Mouse (Mus musculus) embryonic facial prominence, embryonic 10.5 days (tissue): ENCODE results near the gene B4gat1. TPM values are rescaled to one million over a fixed set of nuclear protein-coding genes. Genes with fewer than 3 reads are reported as not detected.
A peak's percentile ranks its signal among the peaks of the same experiment; 100 is the strongest.

Experiments used
- DNase-seq: peaks from one replicate; pipeline ENCODE4 v3.0.0-alpha.2; 2017; ENCODE audit warnings: low spot score
- H3K27ac ChIP-seq: fragments of 300-500 bp; sonication (generic); replicated peaks from 2 replicates; pipeline ENCODE4 v1.5.1; 2016; ENCODE audit warnings: mild to moderate bottlenecking
- H3K27me3 ChIP-seq: fragments of 300-500 bp; sonication (generic); replicated peaks from 2 replicates; pipeline ENCODE4 v1.6.1; 2016; ENCODE audit warnings: low read depth, mild to moderate bottlenecking; ENCODE audit not compliant: poor library complexity, severe bottlenecking
- H3K36me3 ChIP-seq: fragments of 300-500 bp; sonication (generic); replicated peaks from 2 replicates; pipeline ENCODE4 v1.6.1; 2016; ENCODE audit warnings: mild to moderate bottlenecking, moderate library complexity
- H3K4me1 ChIP-seq: fragments of 300-500 bp; sonication (generic); 2 replicates; pipeline ENCODE4 v1.6.1; 2016
- H3K4me3 ChIP-seq: fragments of 300-500 bp; sonication (generic); 2 replicates; pipeline ENCODE4 v1.5.1; 2016; ENCODE audit warnings: mild to moderate bottlenecking, moderate library complexity
- H3K9me3 ChIP-seq: fragments of 300-500 bp; sonication (generic); 2 replicates; pipeline ENCODE4 v1.6.1; 2016; ENCODE audit warnings: mild to moderate bottlenecking
- WGBS: fragments of 180-500 bp; shearing (Covaris S2); methylation state at CpG from one replicate; pipeline ENCODE4 v1.1.7; 2016; 5-methylcytosine and 5-hydroxymethylcytosine counted together
- polyA plus RNA-seq: library from polyadenylated mRNA; unstranded; fragments of >200 nt; fragmentation: Nextera tagmentation; extraction: Ambion mirVana; gene quantifications from 2 replicates; pipeline ENCODE4 v1.2.1, GENCODE M21; 2016

B4gat1 gene
- polyA plus RNA-seq, 1 experiment from 2014 or later: 36.1 TPM

DNA sequence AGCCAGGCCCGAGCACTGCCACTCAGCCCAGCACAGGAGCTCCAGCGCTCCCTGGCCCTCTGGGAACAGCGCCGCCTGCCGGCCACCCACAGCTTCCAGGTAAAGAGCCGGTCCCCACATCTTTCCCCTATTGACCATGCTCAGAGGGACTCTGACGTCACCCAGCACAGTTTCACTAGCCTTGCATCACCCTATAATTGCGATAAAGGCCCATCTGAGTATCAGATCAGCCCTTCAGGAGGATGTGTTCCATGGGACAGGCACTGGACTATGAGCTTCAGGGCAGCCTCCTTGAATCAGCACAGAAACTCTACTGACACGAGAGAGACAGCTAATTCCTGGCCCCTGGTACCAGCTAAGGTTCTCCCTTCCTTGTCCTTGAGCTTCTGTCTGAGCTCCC, 15.3 kb downstream of the B4gat1 start:
- Histone ChIP-seq H3K36me3 (peaks cover 12% of the 10 kb centered on the region), H3K27ac (no peak overlapping the region), H3K27me3 (peaks cover 56% of the 10 kb centered on the region), H3K9me3 (no peaks in the 10 kb centered on the region), H3K4me3 (peak overlapping the region; percentile 17; the same call in 1 of the 2 replicates), H3K4me1 (peaks cover 63% of the 10 kb centered on the region)
- peak; percentile 84 for DNase-seq
- 17% methylated on average over 9 of the region's 9 CpGs for WGBS

DNA sequence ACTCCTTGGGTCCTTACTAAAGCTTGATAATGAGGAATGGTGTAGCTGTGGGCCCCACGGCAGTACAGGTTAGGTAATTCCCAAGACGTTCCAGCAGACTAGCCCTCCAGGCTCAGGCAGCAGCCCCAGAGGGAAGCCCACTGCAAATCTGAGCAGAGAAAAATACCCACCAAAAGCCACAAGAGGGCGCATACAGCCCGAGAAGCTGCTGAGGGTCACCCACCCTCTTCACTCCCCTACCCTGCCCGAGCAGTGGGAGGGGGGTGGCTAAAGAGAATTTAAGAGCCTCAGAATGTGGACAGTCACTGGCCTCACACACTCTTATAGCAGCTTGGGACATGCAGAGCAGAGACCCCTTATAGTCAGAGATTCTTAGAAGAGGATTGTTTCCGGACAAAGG, 17.6 kb downstream of the B4gat1 start:
- Histone ChIP-seq H3K36me3 (0 out of 2 replicates have a peak, but pooled peaks cover 4% of the 10 kb centered on the region), H3K27ac (peak overlapping the region; percentile 77), H3K9me3 (no peaks in the 10 kb centered on the region), H3K4me1 (peaks cover 65% of the 10 kb centered on the region), H3K4me3 (0 out of 2 replicates have a peak overlapping the region, but pooled peaks have one; percentile 19), H3K27me3 (peaks cover 41% of the 10 kb centered on the region)
- DNase-seq: peak; percentile 81
- 11% methylated on average over 6 of the region's 6 CpGs for WGBS

DNA sequence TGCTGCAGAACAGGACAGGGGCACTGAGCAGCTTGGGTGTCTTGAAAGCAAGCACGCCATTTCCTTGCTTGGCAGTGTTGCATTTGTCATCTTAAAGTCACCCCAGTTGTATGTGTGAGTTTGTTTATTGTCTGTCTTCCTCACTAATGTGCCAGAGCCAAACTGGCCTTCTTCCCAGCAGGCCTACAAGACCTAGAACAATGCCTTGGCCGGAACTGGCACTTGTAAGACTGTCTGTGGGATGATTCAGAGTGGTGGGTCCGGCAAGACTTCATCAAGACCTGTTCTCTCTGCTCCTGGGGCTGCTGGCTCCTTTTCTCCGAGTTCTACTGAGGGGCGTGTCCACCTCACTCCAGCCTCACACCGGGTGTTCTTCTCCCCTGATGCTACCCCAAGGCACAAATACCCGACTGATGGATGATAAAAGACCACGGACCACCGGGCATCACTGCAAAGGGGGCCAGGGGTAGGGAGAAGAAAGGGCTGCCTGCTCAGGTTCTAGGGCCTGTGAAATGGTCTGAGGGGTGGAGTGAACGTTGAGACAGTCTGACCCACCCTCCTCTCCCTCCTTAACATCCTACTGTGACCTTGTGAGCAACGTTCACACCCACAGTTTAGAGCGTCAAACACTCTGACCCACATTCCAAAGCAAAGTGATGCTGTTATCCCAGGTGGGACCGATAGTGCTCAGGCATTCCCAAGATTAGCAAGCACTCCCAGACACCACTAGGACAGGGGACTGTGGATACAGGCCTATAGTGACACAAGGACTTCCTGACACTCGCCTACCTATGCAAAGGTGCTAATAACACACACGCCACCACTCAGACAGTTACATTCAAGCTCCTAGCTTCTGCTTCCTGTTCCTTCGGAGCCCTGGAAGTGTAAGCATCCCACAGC, 19.5 kb downstream of the B4gat1 start:
- WGBS: 26% methylated on average over 16 of the region's 16 CpGs
- H3K27ac ChIP-seq: peak overlapping the region; percentile 82

DNA sequence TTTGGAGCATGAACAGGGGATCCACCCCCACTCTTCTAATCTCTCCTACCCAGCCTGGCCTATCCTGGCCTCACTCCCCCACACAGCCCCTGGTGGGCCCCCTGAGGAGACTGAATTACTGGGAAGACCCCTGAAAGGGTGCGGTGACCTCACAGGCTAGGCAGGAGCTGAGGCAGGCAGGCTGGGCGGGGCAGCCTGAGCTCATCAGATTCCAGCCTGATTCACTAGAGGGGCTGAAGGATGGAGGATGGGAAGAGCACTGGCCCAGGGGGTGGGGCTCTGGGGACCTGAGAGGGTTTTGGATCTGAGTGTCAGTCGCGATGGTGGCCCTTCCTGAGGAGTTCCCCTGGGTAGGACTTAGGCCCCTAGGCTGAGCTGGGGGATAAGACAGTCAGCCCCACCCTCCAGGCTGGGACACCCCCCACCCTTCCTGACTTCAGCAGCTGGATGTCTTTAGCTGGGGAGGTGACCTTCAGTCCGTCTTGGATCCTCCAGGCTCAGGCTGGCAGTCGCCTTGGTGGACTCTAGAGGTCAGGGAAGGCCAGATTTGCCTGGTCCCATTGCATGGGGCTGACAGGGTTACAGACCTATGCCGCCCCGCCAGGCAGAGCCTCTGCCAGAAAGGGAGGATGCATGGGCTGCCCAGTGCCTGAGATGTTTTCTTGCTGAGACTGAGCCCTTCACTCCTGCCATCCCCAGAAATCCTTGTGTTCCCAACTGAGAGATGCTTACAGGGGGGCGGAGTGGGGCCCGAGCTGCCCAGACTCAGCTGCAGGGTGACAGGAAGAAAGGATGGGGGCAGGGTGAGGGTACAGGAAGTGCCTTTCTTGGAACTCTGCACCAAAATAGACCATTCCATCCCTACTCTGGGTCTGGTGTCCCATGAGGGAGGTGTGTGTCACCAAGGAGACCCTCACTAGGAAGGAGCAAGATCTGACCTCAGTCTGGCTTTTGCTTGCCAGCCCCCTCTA, 20.5 kb downstream of the B4gat1 start:
- peak overlapping the region; percentile 29 for H3K4me3 ChIP-seq
- peak; percentile 68 for DNase-seq
- H3K36me3 ChIP-seq: no peaks in the 10 kb centered on the region
- peaks cover 13% of the 10 kb centered on the region for H3K27me3 ChIP-seq
- no peaks in the 10 kb centered on the region for H3K9me3 ChIP-seq
- H3K27ac ChIP-seq: peak overlapping the region; percentile 82
- peaks cover 68% of the 10 kb centered on the region for H3K4me1 ChIP-seq
- WGBS: 10% methylated on average over 10 of the region's 10 CpGs

More for the DNA sequence above, 19.5 kb downstream of the B4gat1 start:
- Histone ChIP-seq H3K27me3 (peaks cover 22% of the 10 kb centered on the region), H3K4me1 (peaks cover 68% of the 10 kb centered on the region), H3K36me3 (0 out of 2 replicates have a peak, but pooled peaks cover 4% of the 10 kb centered on the region), H3K4me3 (peak overlapping the region; percentile 29; the same call in 1 of the 2 replicates), H3K9me3 (no peaks in the 10 kb centered on the region)
- DNase-seq: peak; percentile 10

DNA sequence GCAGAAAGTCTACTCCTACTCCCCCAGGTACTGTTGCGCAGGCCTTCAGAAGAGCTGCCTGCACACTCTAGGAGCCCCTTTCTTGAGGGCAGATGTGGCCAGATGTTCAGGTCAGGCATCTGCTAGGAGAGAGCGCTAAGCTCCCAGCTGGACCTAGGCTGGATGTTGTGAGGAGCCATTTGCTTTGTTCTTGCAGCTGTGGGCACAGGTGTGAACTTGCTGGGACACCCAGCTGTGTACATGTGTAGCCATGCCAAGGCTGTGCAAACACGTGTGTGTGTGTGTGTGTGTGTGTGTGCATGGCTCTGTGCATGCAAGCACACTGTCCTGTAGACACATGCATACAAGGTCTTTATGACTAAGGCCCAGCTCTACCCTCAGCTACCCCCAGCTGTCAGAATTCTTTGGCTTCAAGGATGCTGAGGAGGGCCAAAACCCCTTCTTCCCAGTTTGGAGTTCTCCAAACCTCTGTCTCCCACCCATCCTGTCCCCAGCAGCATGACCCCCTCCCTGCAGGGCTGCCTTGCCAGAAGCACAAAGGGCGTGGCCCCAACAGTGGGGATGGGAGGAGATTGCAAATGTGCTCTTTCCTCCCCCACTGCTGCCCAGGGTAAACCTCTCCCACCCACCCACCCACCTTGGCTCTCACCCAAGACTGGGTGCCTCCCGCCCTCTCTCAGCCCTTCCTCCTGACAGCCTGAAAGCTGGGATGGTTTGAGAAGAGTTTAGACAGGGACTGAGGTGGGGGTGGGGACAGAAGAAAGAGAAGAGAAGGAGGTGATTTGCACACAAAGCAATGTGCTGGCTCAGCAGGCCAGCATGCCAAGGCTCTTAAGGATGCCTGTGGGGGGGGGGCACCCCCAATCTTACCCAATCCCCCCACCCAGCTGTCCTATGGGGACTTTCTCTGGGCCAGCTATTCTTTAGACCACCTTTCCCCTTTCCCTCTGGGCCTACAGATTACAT, 22.0 kb downstream of the B4gat1 start:
- Histone ChIP-seq H3K27me3 (no peaks in the 10 kb centered on the region), H3K9me3 (no peaks in the 10 kb centered on the region), H3K36me3 (no peaks in the 10 kb centered on the region), H3K4me3 (0 out of 2 replicates have a peak overlapping the region, but pooled peaks have one; percentile 13), H3K27ac (peak overlapping the region; percentile 82), H3K4me1 (peaks cover 81% of the 10 kb centered on the region)
- peak; percentile 39 for DNase-seq
- WGBS: 38% methylated on average over 5 of the region's 5 CpGs

DNA sequence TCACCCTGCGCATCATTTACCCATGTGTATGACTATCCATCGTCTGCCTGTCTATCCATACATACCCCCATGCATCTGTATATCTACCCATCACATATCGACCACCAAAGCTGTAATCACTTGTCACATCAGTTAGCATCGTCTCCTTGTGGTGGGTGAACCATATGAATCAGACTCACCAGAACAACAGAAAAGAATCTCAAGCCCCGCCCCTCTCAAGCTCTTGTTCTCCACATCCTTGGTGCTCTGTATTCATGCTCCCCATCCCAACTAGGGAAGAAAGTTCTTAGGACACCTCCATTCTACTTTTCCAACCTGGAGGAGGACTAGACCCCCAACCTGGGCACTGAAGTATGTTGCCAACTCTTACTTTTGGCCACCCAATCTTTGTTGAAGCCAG, 23.4 kb downstream of the B4gat1 start:
- Histone ChIP-seq H3K4me1 (peaks cover 74% of the 10 kb centered on the region), H3K9me3 (no peaks in the 10 kb centered on the region), H3K36me3 (no peaks in the 10 kb centered on the region), H3K27ac (peak overlapping the region; percentile 76), H3K4me3 (no peak overlapping the region), H3K27me3 (peaks cover 6% of the 10 kb centered on the region)
- peak; percentile 6 for DNase-seq
- WGBS: 86% methylated on average over 5 of the region's 5 CpGs

DNA sequence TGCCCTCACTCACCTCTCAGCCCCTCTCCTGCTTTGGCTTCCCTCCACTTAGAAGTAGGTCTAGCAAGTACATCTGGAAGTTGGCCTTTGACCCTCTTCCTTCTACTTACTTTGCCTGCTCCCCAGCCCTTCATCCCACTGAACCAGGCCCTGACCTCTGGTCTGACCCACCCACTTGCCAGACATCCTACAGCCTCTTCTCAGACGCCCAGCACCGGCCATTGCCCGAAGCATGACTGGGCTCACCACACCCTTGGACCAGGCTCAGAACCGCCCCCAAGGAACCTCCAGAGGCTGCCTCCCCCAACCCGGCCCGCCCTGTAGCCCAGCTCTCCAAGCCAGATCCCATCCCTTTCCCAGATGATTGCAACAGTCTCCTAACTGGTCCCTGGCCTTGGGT, 23.8 kb downstream of the B4gat1 start:
- WGBS: 35% methylated on average over 6 of the region's 6 CpGs
- Histone ChIP-seq H3K9me3 (no peaks in the 10 kb centered on the region), H3K27me3 (peaks cover 10% of the 10 kb centered on the region), H3K4me3 (no peak overlapping the region; the same call in 1 of the 2 replicates), H3K36me3 (no peaks in the 10 kb centered on the region), H3K27ac (peak overlapping the region; percentile 76), H3K4me1 (peaks cover 76% of the 10 kb centered on the region)
- no peak for DNase-seq

DNA sequence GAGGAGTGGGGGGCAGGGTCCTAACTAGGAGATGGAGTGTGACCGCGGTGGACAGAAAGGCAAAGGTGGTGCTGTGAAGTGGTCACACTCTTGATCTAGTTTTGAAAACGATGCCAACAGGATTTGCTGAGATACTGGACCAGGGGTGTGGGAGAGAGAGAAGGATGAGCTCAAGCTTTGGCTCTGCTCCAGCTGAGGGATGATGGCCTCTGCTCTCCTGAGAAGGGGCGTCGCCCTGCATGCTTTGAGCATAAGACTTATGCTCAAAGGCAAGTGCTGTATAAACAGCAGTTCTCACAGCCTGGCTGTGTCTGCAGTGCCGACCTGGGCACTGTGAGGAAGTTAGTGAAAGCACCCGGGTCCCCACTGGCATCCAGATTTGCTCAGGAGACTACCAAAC, 26.5 kb downstream of the B4gat1 start:
- H3K27ac ChIP-seq: peak overlapping the region; percentile 14
- 70% methylated on average over 7 of the region's 7 CpGs for WGBS
- no peak for DNase-seq
- no peak overlapping the region for H3K4me3 ChIP-seq
- H3K4me1 ChIP-seq: peaks cover 76% of the 10 kb centered on the region
- peaks cover 37% of the 10 kb centered on the region for H3K27me3 ChIP-seq
- no peaks in the 10 kb centered on the region for H3K9me3 ChIP-seq
- H3K36me3 ChIP-seq: no peaks in the 10 kb centered on the region

DNA sequence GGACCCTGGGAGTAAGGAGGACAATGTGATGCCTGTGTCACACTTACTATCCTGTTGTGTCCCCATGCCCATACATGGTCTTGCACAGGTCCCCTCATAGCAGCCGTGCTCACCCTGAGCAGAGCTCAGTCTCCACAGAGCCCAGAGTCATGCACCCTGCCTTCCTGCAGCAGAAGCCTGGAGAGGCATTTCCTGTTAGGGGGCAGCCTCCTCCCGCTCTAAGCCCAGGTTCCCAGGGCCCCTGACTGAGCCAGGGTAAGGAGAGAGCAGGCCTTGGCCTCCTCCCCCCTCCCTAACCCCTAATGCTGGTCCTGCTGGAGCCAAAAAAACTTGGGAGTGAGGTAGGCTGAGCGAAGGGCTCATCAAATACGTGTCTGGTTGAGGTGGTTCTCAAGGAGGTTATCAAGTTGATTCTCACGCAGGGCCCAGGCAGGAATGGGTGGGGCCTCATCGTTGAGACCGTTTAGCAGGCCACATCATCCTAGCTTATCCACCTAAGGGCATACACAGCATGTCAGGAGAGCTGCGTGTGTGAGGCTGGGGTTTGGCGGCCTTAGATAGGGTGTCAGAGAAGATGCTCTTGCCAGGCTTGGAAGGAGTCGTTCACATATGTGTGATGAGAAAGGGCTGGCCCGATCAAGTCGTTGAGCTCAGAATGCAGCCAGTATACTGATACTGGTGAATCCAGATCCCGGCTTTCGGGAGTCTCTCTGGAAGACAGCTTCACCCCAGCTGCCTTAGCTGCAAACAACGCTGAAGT, 28.6 kb downstream of the B4gat1 start:
- Histone ChIP-seq H3K36me3 (no peaks in the 10 kb centered on the region), H3K4me3 (peak overlapping the region; percentile 69), H3K27ac (peak overlapping the region; percentile 93), H3K9me3 (no peaks in the 10 kb centered on the region), H3K4me1 (peaks cover 78% of the 10 kb centered on the region), H3K27me3 (peaks cover 51% of the 10 kb centered on the region)
- DNase-seq: peak; percentile 60
- WGBS: 6% methylated on average over 15 of the region's 15 CpGs

DNA sequence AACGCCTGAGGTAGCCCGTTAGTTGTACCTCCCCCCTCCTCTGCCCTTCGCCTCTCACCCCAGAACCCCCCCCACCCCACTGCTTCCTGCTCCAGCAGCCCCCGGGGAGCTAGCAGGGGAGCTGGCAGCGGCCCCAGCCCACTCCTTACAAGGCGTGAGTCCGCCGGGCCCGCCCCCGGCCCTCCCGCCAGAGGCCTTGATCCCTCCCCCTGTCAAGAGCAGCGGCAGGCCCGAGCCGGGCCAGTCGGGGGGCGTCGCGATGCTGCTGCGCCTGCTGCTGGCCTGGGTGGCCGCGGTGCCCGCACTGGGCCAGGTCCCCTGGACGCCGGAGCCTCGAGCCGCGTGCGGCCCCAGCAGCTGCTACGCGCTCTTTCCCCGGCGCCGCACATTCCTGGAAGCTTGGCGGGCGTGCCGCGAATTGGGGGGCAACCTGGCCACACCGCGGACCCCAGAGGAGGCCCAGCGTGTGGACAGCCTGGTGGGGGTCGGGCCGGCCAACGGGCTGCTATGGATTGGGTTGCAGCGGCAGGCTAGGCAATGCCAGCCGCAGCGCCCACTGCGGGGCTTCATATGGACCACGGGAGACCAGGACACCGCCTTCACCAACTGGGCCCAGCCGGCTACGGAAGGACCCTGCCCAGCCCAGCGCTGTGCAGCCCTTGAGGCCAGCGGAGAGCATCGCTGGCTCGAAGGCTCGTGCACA, 29.4 kb downstream of the B4gat1 start, which contains the start of gene Cd248:
Cd248 (plus strand) TSS at position 212 of the 703 bp plus-strand sequence.
- H3K27ac ChIP-seq: peak within 1 kb of the TSS; percentile 93

More for the DNA sequence above, 29.4 kb downstream of the B4gat1 start, which contains the start of gene Cd248:
- H3K9me3 ChIP-seq: no peaks in the 10 kb centered on the region
- H3K4me1 ChIP-seq: peaks cover 78% of the 10 kb centered on the region
- WGBS: under 1% methylated on average over 55 of the region's 56 CpGs
- peak within 1 kb of the TSS; percentile 69 for H3K4me3 ChIP-seq
- H3K36me3 ChIP-seq: no peaks in the 10 kb centered on the region
- peaks cover 51% of the 10 kb centered on the region for H3K27me3 ChIP-seq
- DNase-seq: peak; percentile 91
